Mouse (Mus musculus) left cerebral cortex, postnatal 25 days (tissue): Measurements from ENCODE around the gene Apol7e. TPM values are rescaled to one million over a fixed set of nuclear protein-coding genes. Genes with fewer than 3 reads are reported as not detected.

Source experiments
- DNase-seq, 2 experiments: peaks; one replicate each; pipeline ENCODE4 v3.0.0; 2022; ENCODE audit warnings: low spot score in 2 of 2, mixed read lengths in 1 of 2
- intact Hi-C: fragments of 180-260 bp; cut with DNase I; formaldehyde crosslinking; loops from one replicate; pipeline ENCODE4 v1.15.1; 2025
- total RNA-seq, 2 experiments: library from RNA; stranded (reverse); gene quantifications; 2 replicates each; pipeline ENCODE4 v1.2.3; 2021

Apol7e gene
- total RNA-seq, 2 experiments from 2014 or later: 0.27 TPM; not detected in 1

GRCm38 (mm10) chr15:77764391-77765006 lies 65.8 kb downstream of the Apol7e start:
- intact Hi-C loops: loop anchor here (5.0 kb wide), 1 partner anchor 153 kb away; no protein-coding TSS in a partner anchor
- DNase-seq: no peak

GRCm38 (mm10) chr15:77765484-77766093 lies 66.9 kb downstream of the Apol7e start:
- DNase-seq: no peak
- intact Hi-C loops: no loop called here

GRCm38 (mm10) chr15:77766981-77767380 lies 68.3 kb downstream of the Apol7e start:
- intact Hi-C loops: no loop called here
- no peak for DNase-seq

Other genes starting within 250 kb of the Apol7e start
- gene Apol10a, start 221.8 kb upstream of the Apol7e start, total RNA-seq: not detected
- not detected for gene Apol11a, start 190.6 kb upstream of the Apol7e start, total RNA-seq
- gene Apol7c, start 165.5 kb upstream of the Apol7e start, total RNA-seq: not detected
- not detected for gene 1700025B11Rik, start 137.0 kb upstream of the Apol7e start, total RNA-seq
- gene Apol10b, start 102.7 kb upstream of the Apol7e start, total RNA-seq: not detected
- gene Gm36245, start 99.6 kb upstream of the Apol7e start, total RNA-seq: not detected
- not detected for gene Apol11b, start 55.6 kb upstream of the Apol7e start, total RNA-seq
- not detected for gene Apol9b, start 30.2 kb downstream of the Apol7e start, total RNA-seq
- gene Apol8, start 58.1 kb downstream of the Apol7e start, total RNA-seq: 1 to 10 TPM; 2.2 to 3.3 TPM
- gene Myh9, start 143.3 kb downstream of the Apol7e start, total RNA-seq: 10 to 100 TPM; 69.9 to 75.5 TPM
- gene Txn2, start 230.1 kb downstream of the Apol7e start, total RNA-seq: 100 to 1,000 TPM; 132 to 135 TPM